Mouse (Mus musculus): ENCODE data around the gene 4930558K02Rik.

The 4930558K02Rik gene

GRCm38 (mm10) chr1:161951009-161951779 is 28.2 kb downstream of the 4930558K02Rik start:
- DNase-seq: no peak

- no peak for DNase-seq
Measured at GRCm38 (mm10) chr1:161942082-161942481, 37.4 kb downstream of the 4930558K02Rik start.

- no peak for DNase-seq
Measured at GRCm38 (mm10) chr1:161932286-161932685, 47.1 kb downstream of the 4930558K02Rik start.

- no peak for DNase-seq
Measured at GRCm38 (mm10) chr1:161931817-161932216, 47.6 kb downstream of the 4930558K02Rik start.

- no peak for DNase-seq
Measured at GRCm38 (mm10) chr1:161931313-161931712, 48.1 kb downstream of the 4930558K02Rik start.

GRCm38 (mm10) chr1:161927976-161928375 is 51.5 kb downstream of the 4930558K02Rik start:
- DNase-seq: no peak

- peak; percentile 55 for DNase-seq
Measured at GRCm38 (mm10) chr1:161925281-161925805, 54.1 kb downstream of the 4930558K02Rik start.

GRCm38 (mm10) chr1:161924321-161924720 is 55.1 kb downstream of the 4930558K02Rik start:
- DNase-seq: no peak

- DNase-seq: no peak
Measured at GRCm38 (mm10) chr1:161921928-161922327, 57.5 kb downstream of the 4930558K02Rik start.

GRCm38 (mm10) chr1:161920475-161921454 is 58.7 kb downstream of the 4930558K02Rik start:
- DNase-seq: no peak

- no peak for DNase-seq
Measured at GRCm38 (mm10) chr1:161919594-161919993, 59.8 kb downstream of the 4930558K02Rik start.

GRCm38 (mm10) chr1:161918682-161919372 is 60.6 kb downstream of the 4930558K02Rik start:
- no peak for DNase-seq

- no peak for DNase-seq
Measured at GRCm38 (mm10) chr1:161917940-161918484, 61.4 kb downstream of the 4930558K02Rik start.

- no peak for DNase-seq
Measured at GRCm38 (mm10) chr1:161916036-161916435, 63.4 kb downstream of the 4930558K02Rik start.

GRCm38 (mm10) chr1:161913648-161913984 is 65.8 kb downstream of the 4930558K02Rik start:
- DNase-seq: no peak

- DNase-seq: no peak
Measured at GRCm38 (mm10) chr1:161912940-161913647, 66.3 kb downstream of the 4930558K02Rik start.

GRCm38 (mm10) chr1:161909074-161909473 is 70.4 kb downstream of the 4930558K02Rik start:
- DNase-seq: no peak

- DNase-seq: no peak
Measured at GRCm38 (mm10) chr1:161907795-161908457, 71.5 kb downstream of the 4930558K02Rik start.

- no peak for DNase-seq
Measured at GRCm38 (mm10) chr1:161907111-161907510, 72.3 kb downstream of the 4930558K02Rik start.

GRCm38 (mm10) chr1:161902692-161903452 is 76.6 kb downstream of the 4930558K02Rik start:
- no peak for DNase-seq
